8 mouse cellular contexts compared by ENCODE assay signal in the genomic region with DNA sequence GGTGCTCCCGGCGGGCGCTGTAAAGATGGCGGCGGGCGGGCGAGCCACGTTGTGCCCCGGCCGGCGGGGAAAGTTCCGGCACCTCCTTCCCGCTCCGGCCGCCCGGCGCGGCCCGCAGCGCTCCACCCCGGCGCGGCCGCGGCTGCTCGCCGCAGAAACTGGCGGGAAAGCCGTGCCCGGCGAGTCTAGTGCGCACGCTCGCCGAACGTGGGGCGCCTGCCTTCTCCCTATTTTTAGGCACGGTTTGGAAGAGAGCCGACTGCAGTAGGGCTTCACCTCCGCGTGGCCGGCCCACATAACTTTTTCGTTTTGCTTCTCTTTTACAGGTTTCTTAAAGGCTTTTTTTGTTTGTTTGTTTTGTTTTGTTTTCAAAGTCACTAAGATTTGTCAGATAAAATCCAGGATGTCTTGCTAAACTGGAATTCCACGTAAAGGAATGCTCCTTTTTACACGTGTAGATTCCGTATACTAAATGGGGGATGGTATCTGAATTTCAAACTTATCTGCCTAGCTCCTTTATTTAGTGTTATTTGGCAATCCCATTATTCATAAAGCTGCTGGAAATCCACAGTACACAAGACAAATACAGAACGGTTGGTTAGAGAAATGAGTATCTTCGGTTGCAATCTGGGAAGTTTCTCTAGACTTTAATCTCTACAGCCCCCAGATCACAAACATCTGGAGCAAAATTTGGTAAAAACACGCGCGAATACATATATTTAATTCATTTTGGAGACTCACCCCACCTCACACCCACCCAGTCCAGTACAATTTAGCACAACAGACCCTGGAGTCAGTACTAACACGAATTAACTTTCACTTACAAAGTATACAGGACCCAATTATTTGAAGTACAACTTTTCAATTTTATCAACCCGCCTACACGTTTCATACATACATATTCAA.
DNase-seq lines count a peak whose midpoint lies in the region; ATAC-seq and TF ChIP-seq lines count a peak whose summit lies in the region.

No protein-coding gene starts in this region.

- no peak for TF ChIP-seq CTCF in lung, postnatal 0 days (IDR thresholded peaks at IDR 0.05)

- peak overlapping the region; percentile 81 for H3K4me3 ChIP-seq in forebrain, embryonic 16.5 days (replicated peaks; ENCODE audit: low read length)
- peak overlapping the region; percentile 98 for H3K4me3 ChIP-seq in lung, postnatal 0 days (ENCODE audit: low read depth, low read length)

- peak overlapping the region; percentile 62 for H3K4me2 ChIP-seq in forebrain, embryonic 16.5 days (ENCODE audit: low read length)
- peak overlapping the region; percentile 65 for H3K4me2 ChIP-seq in lung, postnatal 0 days (replicated peaks; ENCODE audit: low read depth, low read length)

- peak; percentile 76 for ATAC-seq in forebrain, embryonic 16.5 days
- ATAC-seq in lung, postnatal 0 days, result peak; percentile 66

- no peaks in the 10 kb centered on the region for H3K36me3 ChIP-seq in forebrain, embryonic 16.5 days (ENCODE audit: control insufficient read depth, insufficient read depth)
- H3K36me3 ChIP-seq in lung, postnatal 0 days (ENCODE audit: insufficient read depth, low read length), result no peaks in the 10 kb centered on the region

- peak overlapping the region; percentile 98 for H3K9ac ChIP-seq in forebrain, embryonic 16.5 days (replicated peaks; ENCODE audit: low read depth, low read length)
- peak overlapping the region; percentile 98 for H3K9ac ChIP-seq in lung, postnatal 0 days (replicated peaks; ENCODE audit: low read depth)

- H3K27me3 ChIP-seq in forebrain, embryonic 16.5 days (replicated peaks; ENCODE audit: control insufficient read depth, insufficient read depth, low read length), result no peaks in the 10 kb centered on the region
- H3K27me3 ChIP-seq in lung, postnatal 0 days (replicated peaks; ENCODE audit: insufficient read depth, low read length), result no peaks in the 10 kb centered on the region

- H3K4me1 ChIP-seq in forebrain, embryonic 16.5 days (replicated peaks; ENCODE audit: control insufficient read depth, insufficient read depth, low read length), result peaks cover 31% of the 10 kb centered on the region
- peaks cover 12% of the 10 kb centered on the region; the same call in 1 of the 2 replicates for H3K4me1 ChIP-seq in lung, postnatal 0 days (ENCODE audit: insufficient read depth, low read depth, low read length)

- no peak for TF ChIP-seq EP300 in lung, postnatal 0 days (IDR thresholded peaks at IDR 0.05)

- no peaks in the 10 kb centered on the region for H3K9me3 ChIP-seq in forebrain, embryonic 16.5 days (ENCODE audit: control insufficient read depth, low read length)
- H3K9me3 ChIP-seq in lung, postnatal 0 days (ENCODE audit: low read length), result no peaks in the 10 kb centered on the region

- 11% methylated on average over 47 of the region's 54 CpGs for WGBS in forebrain, embryonic 16.5 days
- WGBS in lung, postnatal 0 days, result 9% methylated on average over 37 of the region's 54 CpGs

- peak; percentile 93 for DNase-seq in NIH3T3 (ENCODE audit: low read depth)
- DNase-seq in cerebellum, adult 18-20 months, result peak; percentile 86 to 90
- DNase-seq in heart, postnatal 4 days, result peak; percentile 86
- DNase-seq in layer of hippocampus, postnatal 10 days (ENCODE audit: low spot score in 2 of 2), result peak; percentile 67 to 80
- peak; percentile 83 for DNase-seq in lung, postnatal 0 days (ENCODE audit: low spot score)
- DNase-seq in retina, postnatal 1 day, result peak; percentile 86
- peak; percentile 71 to 82 for DNase-seq in urinary bladder, postnatal 36 days (ENCODE audit: low spot score in 2 of 2)

- peak overlapping the region; percentile 99 for H3K27ac ChIP-seq in forebrain, embryonic 16.5 days (ENCODE audit: low read length)
- peak overlapping the region; percentile 100 for H3K27ac ChIP-seq in lung, postnatal 0 days (ENCODE audit: low read length)

Comparison
In these comparisons a context has a peak if more than half of its experiments do, and no peak if none do; other contexts are left out.
1. Peak in every context shown above with its lines: DNase-seq, ATAC-seq, H3K4me3 ChIP-seq and H3K27ac ChIP-seq.